Mouse (Mus musculus) mouse embryonic stem cell (cell line): ENCODE measurements around the gene Ceacam2.

Source experiments
- in situ Hi-C, 2 experiments: fragments of 300-500 bp; cut with MboI; formaldehyde crosslinking; loops; 1 replicate in 1 of 2; 3 replicates in 1 of 2; pipeline ENCODE4 v1.14.3; 2019 to 2020; ENCODE audit warnings: low sequenced_read_pairs in 2 of 2, low pct_unique_long_range_greater_than_20kb in 1 of 2, mixed read lengths in 1 of 2; ENCODE audit not compliant: unreplicated experiment in 1 of 2

The Ceacam2 gene

DNA sequence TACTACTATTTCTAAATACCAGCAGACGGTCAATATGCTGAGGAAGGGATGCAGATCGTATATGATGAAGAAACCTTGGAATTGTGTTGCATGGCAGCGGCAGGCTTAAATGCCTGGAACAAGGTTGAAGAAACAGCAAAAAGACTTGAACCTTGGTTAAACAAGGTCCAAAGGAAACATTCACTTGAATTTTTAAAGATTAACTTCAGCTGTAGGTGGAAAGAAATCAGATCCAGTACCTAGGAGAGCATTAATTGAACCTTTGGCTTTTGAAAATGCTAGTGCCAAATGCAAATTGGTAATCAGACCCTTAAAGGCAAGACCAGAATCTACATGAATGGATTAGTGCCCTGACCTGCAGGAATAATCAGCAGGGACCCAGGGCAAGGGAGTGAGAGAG, 50.3 kb downstream of the Ceacam2 start:
- in situ Hi-C loops = loop anchor here in 1 of 2 experiments (10.0 kb wide), 1 partner anchor 45 kb away; the partner anchor contains the start of gene Ceacam2

DNA sequence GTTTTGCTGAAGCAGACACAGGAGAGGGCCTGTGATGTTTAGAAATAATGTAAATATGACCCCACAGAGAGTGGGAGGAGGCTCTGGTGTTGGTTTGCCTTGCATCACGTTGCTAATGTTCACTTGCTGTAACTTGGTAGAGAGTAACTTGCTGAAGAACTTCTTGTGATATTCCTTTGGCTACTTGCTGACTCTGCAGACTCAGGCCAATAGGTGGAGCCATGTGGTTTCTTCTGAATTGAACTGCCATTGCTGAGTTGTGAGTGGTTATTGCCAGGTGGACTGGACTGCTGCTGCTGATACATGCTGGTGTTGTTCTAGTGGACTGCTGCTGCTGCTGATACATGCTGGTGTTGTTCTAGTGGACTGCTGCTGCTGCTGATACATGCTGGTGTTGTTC, 53.5 kb downstream of the Ceacam2 start:
- in situ Hi-C loops = loop anchor here in 1 of 2 experiments (10.0 kb wide), 1 partner anchor 49 kb away; the partner anchor contains the start of gene Ceacam2

DNA sequence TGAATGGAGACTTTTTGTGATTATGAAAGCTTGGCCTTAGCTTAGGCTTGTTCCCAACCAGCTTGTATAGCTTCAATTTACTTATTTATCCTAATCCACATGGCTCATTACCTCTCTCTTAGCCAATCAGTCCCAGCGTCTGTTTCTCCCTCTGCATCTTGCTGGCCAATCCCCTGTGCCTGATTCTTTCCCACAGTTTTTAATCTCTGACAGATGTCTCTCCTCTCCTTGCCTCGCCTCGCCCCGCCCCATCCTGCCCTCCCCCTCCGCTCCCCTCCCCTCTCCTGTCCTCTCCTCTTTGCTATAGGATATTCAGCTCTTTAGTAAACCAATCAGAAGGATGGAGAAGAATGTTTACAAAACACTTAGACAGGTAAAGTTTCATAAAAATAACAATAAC, 54.6 kb downstream of the Ceacam2 start:
- in situ Hi-C loops = loop anchor here in 1 of 2 experiments (10.0 kb wide), 1 partner anchor 50 kb away; the partner anchor contains the start of gene Ceacam2

DNA sequence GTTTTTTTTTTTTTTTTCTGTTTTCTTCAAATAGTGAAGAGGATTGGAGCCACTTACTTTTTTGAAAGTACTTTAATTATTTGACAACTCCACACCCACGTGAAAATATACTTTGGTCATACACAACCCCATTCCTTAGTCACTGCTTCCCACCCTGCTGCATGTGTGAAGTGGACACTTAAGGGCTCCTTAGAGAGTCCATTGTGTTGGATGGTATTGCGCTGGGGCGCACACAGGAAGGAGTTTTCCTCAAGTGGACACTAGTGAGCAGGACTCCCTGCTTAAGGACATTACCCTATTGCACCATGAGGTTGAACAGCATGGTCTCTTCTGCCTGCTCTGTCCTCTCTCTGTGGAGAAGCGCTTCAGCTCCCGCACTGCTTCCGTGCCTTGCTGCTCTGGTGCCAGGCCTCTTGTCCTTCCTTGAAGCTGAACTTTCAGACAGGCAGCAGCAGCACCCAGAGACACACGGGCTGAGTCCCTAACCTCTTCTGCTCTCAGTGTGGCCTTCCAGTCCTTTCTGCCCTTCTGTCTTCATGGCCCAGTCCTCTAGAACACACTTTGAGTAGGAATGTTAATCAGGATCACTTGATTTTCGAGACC, 56.4 kb downstream of the Ceacam2 start:
- in situ Hi-C loops = loop anchor here (5.0 to 10.0 kb wide), 4 partner anchors 52 to 114 kb away; partner anchors contain the start of gene Ceacam2 (in 1 of the 2)

DNA sequence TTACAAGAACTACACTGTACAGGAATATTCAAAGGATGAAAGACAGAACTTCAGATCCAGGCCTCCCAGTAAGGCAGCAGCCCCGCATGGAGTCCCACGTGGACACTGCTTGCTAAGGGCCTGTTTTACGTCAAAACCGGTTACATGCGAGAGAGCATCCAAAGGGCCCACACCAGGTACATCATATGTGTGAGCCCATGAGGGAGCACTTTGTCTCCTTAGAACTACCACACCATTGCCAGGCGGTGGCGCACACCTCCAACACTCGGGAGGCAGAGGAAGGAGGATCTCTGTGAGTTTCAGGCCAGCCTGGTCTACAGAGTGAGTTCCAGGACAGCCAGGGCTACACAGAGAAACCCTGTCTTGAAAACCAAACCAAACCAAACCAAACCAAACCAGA, 58.9 kb downstream of the Ceacam2 start:
- in situ Hi-C loops = loop anchor here (5.0 to 10.0 kb wide), 4 partner anchors 53 to 117 kb away; partner anchors contain the start of gene Ceacam2 (in 1 of the 2)

DNA sequence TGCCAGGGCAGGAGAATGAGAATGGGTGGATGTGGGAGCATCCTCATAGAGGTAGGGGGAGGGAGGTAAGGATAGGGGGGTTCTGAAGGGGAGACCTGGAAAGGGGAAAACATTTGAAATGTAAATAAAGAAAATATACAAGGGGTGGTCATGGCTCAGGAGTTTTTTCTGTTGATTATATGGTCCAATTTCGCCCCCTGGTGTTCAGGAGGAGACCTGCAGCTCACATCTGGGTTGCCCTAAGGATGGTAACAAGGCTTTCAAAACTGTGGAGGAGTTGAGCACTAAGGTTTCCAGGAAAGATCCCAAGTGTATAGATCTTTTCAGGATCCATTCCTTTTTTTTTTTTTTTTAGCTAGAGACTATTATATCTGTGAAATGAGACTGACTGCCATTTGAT, 60.2 kb downstream of the Ceacam2 start:
- in situ Hi-C loops = loop anchor here (5.0 to 10.0 kb wide), 3 partner anchors 52 to 705 kb away; partner anchors contain the start of gene Ceacam10 (in 2 of the 2)

DNA sequence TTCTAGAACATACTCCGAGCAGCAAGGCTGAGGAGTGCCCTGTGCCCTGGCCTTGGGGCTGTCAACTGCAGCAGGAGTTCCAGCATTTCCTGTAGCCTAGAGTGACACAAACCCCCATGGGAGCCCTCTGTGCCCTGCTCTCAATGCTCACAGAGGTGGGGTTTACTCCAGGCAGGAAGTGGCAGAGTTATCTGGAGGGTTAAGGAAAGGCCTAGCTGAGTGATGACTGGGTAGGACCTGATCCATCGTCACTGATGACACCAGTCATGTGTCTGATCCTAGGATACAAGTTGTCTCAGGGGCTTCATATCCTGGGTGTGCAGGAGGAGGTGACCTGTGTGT, 61.9 kb downstream of the Ceacam2 start:
- in situ Hi-C loops = loop anchor here (5.0 to 10.0 kb wide), 3 partner anchors 50 to 703 kb away; partner anchors contain the start of gene Ceacam10 (in 2 of the 2)

DNA sequence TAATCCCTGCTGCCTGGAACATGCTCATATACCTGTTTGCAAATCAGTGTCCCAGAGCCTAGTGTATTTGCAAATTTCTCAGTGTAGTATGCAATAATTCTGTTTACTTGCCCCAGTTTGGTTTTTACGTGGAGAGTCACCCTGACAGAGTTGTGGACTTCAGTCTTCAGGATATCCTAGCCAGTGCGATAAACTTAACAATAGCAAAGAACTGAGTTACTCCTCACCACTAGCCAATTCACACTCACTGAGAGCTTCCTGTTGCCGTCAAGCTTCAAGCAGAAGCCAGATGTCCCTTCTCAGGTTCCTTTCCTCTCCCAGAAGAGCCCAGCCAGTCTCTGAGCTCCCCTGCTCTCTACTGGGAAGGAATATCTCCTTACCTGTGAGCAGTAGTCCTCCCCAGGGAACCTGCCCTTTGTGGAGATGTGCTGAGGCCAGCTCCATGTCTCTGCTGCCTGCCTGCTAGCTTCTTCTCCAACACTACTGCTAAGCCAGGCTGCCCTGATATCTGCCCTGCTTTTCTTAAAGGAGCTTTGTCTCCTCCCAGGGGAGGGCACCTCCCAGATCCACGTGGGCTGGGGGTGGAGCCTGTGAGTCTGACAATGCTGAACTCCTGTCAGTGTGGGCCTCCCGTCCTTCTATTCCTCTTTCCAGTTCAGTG, 62.4 kb downstream of the Ceacam2 start, which contains the start of gene Ceacam1:
Gene Ceacam1, minus strand, starts transcription at position 513 of the 661 bp plus-strand sequence.
- in situ Hi-C loops = loop anchor here (5.0 to 10.0 kb wide), 3 partner anchors 50 to 702 kb away; partner anchors contain the start of gene Ceacam10 (in 2 of the 2)

DNA sequence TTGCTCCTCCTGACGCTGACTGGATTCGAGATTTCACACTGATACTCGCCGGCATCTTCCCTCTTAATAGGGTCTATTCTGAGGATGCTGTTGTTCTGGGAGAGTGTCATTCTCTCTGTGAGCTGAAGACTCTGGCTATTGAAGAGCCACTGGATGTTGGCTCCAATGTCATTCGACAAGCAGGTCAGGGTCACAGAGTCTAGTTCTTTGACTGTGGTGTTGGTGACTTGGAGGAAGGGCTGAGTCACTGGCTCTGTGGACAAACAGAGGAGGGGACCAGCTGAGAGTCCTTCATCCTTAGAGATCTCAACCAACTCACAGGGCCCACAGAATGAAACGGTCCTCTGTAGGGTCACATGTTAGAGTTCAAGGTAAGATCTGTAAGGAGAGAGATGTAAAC, 67.8 kb downstream of the Ceacam2 start:
- in situ Hi-C loops = loop anchor here in 1 of 2 experiments (10.0 kb wide), 1 partner anchor 697 kb away; the partner anchor contains the start of gene Ceacam10
